Mouse (Mus musculus) embryonic facial prominence, embryonic 14.5 days (tissue): Measurements from ENCODE around the gene Dcbld2. TPM values are rescaled to one million over a fixed set of nuclear protein-coding genes. Genes with fewer than 3 reads are reported as not detected.
A peak's percentile ranks its signal among the peaks of the same experiment; 100 is the strongest.

Experiments
- ATAC-seq: fragments of 200-750 bp; cut with Nextera tagmentation; 2 replicates; pipeline ENCODE4 v1.8.0; 2017; ENCODE audit warnings: low read depth, moderate number of reproducible peaks, moderate TSS enrichment
- DNase-seq: peaks from one replicate; pipeline ENCODE4 v3.0.0-alpha.2; 2015; ENCODE audit warnings: low spot score
- H3K27ac ChIP-seq: fragments of 300-500 bp; sonication (generic); replicated peaks from 2 replicates; pipeline ENCODE4 v1.5.1; 2014; ENCODE audit warnings: low read depth, mild to moderate bottlenecking, low read length, moderate library complexity
- H3K27me3 ChIP-seq: fragments of 300-500 bp; sonication (generic); replicated peaks from 2 replicates; pipeline ENCODE4 v1.6.1; 2014; ENCODE audit warnings: low read length; ENCODE audit not compliant: control insufficient read depth, insufficient read depth
- H3K36me3 ChIP-seq: fragments of 300-500 bp; sonication (generic); 2 replicates; pipeline ENCODE4 v1.6.1; 2014; ENCODE audit warnings: low read length, mixed read lengths; ENCODE audit not compliant: control insufficient read depth, insufficient read depth
- H3K4me1 ChIP-seq: fragments of 300-500 bp; sonication (generic); 2 replicates; pipeline ENCODE4 v1.6.1; 2014; ENCODE audit warnings: antibody characterized with exemption, low read length; ENCODE audit not compliant: control insufficient read depth, insufficient read depth
- H3K4me2 ChIP-seq: fragments of 300-500 bp; sonication (generic); 2 replicates; pipeline ENCODE4 v1.6.1; 2014; ENCODE audit warnings: low read depth, mild to moderate bottlenecking, low read length, moderate library complexity, mixed read lengths
- H3K4me3 ChIP-seq: fragments of 300-500 bp; sonication (generic); 2 replicates; pipeline ENCODE4 v1.5.1; 2014; ENCODE audit warnings: low read depth, mild to moderate bottlenecking, low read length
- H3K9ac ChIP-seq: fragments of 300-500 bp; sonication (generic); 2 replicates; pipeline ENCODE4 v1.6.1; 2014; ENCODE audit warnings: low read depth, mild to moderate bottlenecking, low read length, moderate library complexity, mixed read lengths
- H3K9me3 ChIP-seq: fragments of 300-500 bp; sonication (generic); 2 replicates; pipeline ENCODE4 v1.6.1; 2016; ENCODE audit warnings: low read length; ENCODE audit not compliant: control insufficient read depth
- WGBS: fragments of 180-500 bp; shearing (Covaris S2); extraction: QIAGEN DNeasy Blood & Tissue Kit; methylation state at CpG from one replicate; pipeline ENCODE4 v1.1.7; 2014; 5-methylcytosine and 5-hydroxymethylcytosine counted together
- polyA plus RNA-seq: library from polyadenylated mRNA; unstranded; fragments of >200 nt; fragmentation: Nextera tagmentation; extraction: Ambion mirVana; gene quantifications from 2 replicates; pipeline ENCODE4 v1.2.1, GENCODE M21; 2014

Gene Dcbld2
- 7.9 and 9.2 TPM in 2 replicates for polyA plus RNA-seq

DNA sequence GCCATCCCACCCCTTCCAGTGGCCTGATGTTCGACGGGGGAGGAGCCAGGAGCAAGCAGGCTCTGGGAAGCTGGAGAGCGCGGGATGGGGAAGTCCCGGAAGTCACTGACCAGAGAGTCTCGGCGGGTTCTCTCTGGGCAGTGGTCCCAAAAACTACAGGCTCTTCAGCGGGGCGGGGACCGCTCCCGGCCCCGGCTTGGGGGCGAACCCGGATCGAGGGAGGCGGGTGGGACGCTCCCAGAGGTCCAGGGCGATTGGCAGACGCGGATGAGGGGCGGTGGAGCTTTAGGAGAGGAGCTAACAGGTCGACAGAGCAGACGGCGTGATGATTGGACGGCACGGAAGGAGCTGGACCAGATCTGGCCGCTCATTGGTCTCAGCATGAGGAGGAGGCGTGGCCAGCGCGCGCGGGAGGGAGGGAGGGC, at the start of gene Dcbld2:
Gene Dcbld2, plus strand, starts transcription at position 382 of the 425 bp plus-strand sequence.
- peak within 1 kb of the TSS; percentile 86 for H3K4me3 ChIP-seq
- H3K4me2 ChIP-seq, result peak within 1 kb of the TSS; percentile 85
- H3K9ac ChIP-seq, result peak within 1 kb of the TSS; percentile 90
- 0 out of 2 replicates have a peak, but pooled peaks cover 7% of the 10 kb centered on the region for H3K4me1 ChIP-seq
- no peaks in the 10 kb centered on the region for H3K36me3 ChIP-seq
- DNase-seq, result peak; percentile 99
- peak within 1 kb of the TSS; percentile 84 for H3K27ac ChIP-seq
- H3K9me3 ChIP-seq, result no peaks in the 10 kb centered on the region
- WGBS, result 0% methylated on average over 10 of the region's 32 CpGs
- H3K27me3 ChIP-seq, result no peaks in the 10 kb centered on the region
- peak; percentile 100 for ATAC-seq

- Histone ChIP-seq H3K9ac (no peak overlapping the region), H3K27ac (no peak overlapping the region), H3K36me3 (no peaks in the 10 kb centered on the region), H3K4me1 (no peaks in the 10 kb centered on the region), H3K27me3 (no peaks in the 10 kb centered on the region), H3K4me2 (no peak overlapping the region), H3K4me3 (no peak overlapping the region), H3K9me3 (no peaks in the 10 kb centered on the region)
- ATAC-seq, result no peak
- no peak for DNase-seq
- 40% methylated on average over 1 of the region's 1 CpGs for WGBS
These were observed 31.1 kb upstream of the Dcbld2 start for GRCm38 (mm10) chr16:58377170-58377569.

DNA sequence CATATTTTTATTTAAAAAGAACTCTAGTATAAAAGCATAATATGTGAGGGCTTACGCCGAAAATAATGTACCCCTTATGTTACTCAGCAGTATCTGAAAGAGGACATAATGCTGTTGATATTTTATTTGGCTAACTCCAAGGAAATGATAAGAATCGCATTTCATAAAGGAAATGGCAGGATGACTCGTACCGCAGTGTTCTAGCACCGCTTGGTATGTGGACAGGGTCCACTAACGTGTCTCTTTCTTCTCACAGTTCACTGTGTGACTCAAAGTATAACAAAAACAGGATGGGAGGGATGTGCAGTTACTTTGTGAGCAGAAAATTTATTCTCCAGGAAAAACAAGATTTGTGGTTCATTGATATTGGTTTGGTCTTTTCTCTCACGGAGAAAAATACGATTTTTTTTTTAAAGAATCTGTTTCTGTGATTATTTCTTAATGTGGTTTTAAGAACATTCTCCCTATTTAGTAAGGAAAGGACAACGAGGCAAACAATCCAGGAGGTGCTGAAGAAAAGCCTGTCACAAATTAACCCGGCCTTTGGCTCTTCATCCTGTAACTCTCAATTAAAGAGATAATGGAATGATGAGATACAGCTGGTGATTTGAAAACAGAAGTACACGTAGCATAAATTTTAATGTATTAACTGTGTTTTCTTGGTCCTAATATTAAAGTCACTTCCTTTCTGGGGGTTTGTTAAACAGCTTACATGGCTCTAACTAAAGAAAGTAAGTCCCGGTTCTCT, 30.3 kb upstream of the Dcbld2 start:
- ATAC-seq (no peak), DNase-seq (no peak)
- Histone ChIP-seq H3K9me3 (no peaks in the 10 kb centered on the region), H3K27me3 (no peaks in the 10 kb centered on the region), H3K4me3 (no peak overlapping the region), H3K4me2 (no peak overlapping the region), H3K36me3 (no peaks in the 10 kb centered on the region), H3K9ac (no peak overlapping the region), H3K4me1 (no peaks in the 10 kb centered on the region), H3K27ac (no peak overlapping the region)
- WGBS, result 56% methylated on average over 13 of the region's 13 CpGs

DNA sequence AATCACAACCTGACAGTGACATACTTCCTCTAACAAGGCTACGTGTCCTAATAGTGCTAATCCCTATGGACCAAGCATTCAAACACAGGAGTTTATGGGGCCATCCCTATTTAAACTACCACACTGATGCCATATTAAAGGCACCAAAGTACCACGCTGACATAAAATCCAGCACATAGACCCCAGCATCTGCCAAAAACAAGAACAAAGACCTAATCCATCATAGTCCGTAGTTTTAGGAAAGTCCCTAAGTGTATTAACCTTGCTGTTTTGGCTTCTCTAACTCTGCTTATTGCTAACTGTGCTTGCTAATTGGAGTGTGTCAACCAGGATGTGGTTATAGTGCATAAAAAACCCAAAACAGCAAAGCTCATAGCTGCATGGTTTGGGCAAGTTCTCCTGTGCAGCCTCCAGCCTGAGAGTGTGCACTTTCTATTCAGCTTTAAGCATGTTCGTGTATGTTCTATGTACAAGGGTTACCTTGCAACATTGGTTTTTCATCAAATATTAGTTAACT, 21.9 kb upstream of the Dcbld2 start:
- no peak overlapping the region for H3K27ac ChIP-seq
- no peak overlapping the region for H3K4me3 ChIP-seq
- DNase-seq (no peak), ATAC-seq (no peak)
- no peak overlapping the region for H3K4me2 ChIP-seq
- H3K9me3 ChIP-seq, result no peaks in the 10 kb centered on the region
- 88% methylated on average over 4 of the region's 4 CpGs for WGBS
- no peaks in the 10 kb centered on the region for H3K4me1 ChIP-seq
- H3K9ac ChIP-seq, result no peak overlapping the region
- no peaks in the 10 kb centered on the region for H3K36me3 ChIP-seq
- H3K27me3 ChIP-seq, result no peaks in the 10 kb centered on the region

DNA sequence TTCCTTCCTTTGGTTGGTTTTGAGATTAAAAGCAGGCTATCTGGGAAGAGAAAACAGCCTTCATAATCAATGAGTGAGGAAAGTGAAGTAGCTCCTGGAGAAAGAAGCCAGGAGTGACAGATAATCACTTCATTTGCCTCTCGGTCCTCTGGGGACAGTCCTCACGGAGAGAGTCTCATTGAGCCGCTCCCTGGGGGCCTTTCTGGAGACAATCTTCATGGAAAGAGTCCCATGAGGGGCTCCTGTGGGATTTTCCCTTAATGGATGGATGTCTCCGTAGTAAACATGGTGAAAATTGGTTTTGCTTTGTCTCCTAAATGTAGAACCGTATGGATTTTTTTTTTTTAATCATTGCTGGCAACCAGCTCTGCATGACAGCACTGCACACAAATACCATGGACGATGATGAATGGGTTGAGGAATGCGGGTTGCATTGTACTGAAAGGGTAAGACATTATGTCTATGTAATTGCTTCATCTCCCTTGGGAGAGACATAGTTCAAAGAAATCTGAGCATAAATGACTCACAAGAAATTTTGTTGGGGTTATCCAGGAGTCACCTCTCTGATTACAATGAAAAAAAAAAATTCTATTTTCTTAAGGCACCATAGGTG, 19.0 kb upstream of the Dcbld2 start:
- peak; percentile 85 for ATAC-seq
- WGBS, result 37% methylated on average over 7 of the region's 7 CpGs
- no peaks in the 10 kb centered on the region for H3K9me3 ChIP-seq
- no peak overlapping the region for H3K27ac ChIP-seq
- no peaks in the 10 kb centered on the region for H3K27me3 ChIP-seq
- H3K4me3 ChIP-seq, result no peak overlapping the region
- no peak overlapping the region for H3K4me2 ChIP-seq
- H3K9ac ChIP-seq, result no peak overlapping the region
- peak; percentile 64 for DNase-seq
- H3K36me3 ChIP-seq, result no peaks in the 10 kb centered on the region
- H3K4me1 ChIP-seq, result no peaks in the 10 kb centered on the region

GRCm38 (mm10) chr16:58393036-58393435, 15.2 kb upstream of the Dcbld2 start:
- no peak overlapping the region for H3K4me2 ChIP-seq
- DNase-seq (no peak), ATAC-seq (no peak)
- no peaks in the 10 kb centered on the region for H3K36me3 ChIP-seq
- WGBS, result 72% methylated on average over 3 of the region's 3 CpGs
- no peaks in the 10 kb centered on the region for H3K27me3 ChIP-seq
- no peak overlapping the region for H3K27ac ChIP-seq
- H3K4me3 ChIP-seq, result no peak overlapping the region
- H3K4me1 ChIP-seq, result no peaks in the 10 kb centered on the region
- no peaks in the 10 kb centered on the region for H3K9me3 ChIP-seq
- no peak overlapping the region for H3K9ac ChIP-seq

DNA sequence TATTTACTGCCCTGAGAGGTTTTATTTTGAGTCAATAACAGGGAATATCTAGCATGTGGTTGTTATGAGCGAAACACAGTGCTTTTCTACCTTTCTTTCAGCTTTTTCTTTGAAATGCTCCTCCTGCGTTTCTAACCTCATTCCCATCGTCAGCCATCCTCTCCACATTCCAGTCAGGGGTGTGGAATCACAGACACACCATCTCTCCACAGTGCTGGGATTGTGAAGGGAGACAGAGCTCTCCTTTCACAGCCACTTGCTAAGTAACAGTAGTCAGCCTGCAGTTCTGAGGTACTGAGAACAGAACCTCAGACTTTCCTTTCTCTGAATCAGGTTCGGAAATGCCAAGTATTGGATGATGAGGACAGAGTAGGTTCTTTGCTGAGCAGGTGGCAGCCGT, 14.1 kb upstream of the Dcbld2 start:
- WGBS, result 72% methylated on average over 5 of the region's 5 CpGs
- Histone ChIP-seq H3K4me1 (no peaks in the 10 kb centered on the region), H3K9me3 (no peaks in the 10 kb centered on the region), H3K36me3 (no peaks in the 10 kb centered on the region), H3K27me3 (no peaks in the 10 kb centered on the region), H3K4me3 (no peak overlapping the region), H3K9ac (no peak overlapping the region), H3K4me2 (no peak overlapping the region), H3K27ac (no peak overlapping the region)
- no peak for ATAC-seq
- DNase-seq, result no peak

GRCm38 (mm10) chr16:58398604-58399003, 9.6 kb upstream of the Dcbld2 start:
- DNase-seq (no peak), ATAC-seq (no peak)
- no peak overlapping the region for H3K4me3 ChIP-seq
- no peaks in the 10 kb centered on the region for H3K9me3 ChIP-seq
- H3K27me3 ChIP-seq, result no peaks in the 10 kb centered on the region
- no peaks in the 10 kb centered on the region for H3K4me1 ChIP-seq
- WGBS, result 76% methylated on average over 3 of the region's 3 CpGs
- no peak overlapping the region for H3K4me2 ChIP-seq
- no peaks in the 10 kb centered on the region for H3K36me3 ChIP-seq
- H3K9ac ChIP-seq, result no peak overlapping the region
- H3K27ac ChIP-seq, result no peak overlapping the region
